Mouse (Mus musculus): ENCODE measurements around the gene Kcna7.
"Not testable (repeated sequence)": the region's sequence is repeated elsewhere in the genome, so short reads cannot be mapped to it uniquely, and the experiment has no call there.

Gene Kcna7

DNA sequence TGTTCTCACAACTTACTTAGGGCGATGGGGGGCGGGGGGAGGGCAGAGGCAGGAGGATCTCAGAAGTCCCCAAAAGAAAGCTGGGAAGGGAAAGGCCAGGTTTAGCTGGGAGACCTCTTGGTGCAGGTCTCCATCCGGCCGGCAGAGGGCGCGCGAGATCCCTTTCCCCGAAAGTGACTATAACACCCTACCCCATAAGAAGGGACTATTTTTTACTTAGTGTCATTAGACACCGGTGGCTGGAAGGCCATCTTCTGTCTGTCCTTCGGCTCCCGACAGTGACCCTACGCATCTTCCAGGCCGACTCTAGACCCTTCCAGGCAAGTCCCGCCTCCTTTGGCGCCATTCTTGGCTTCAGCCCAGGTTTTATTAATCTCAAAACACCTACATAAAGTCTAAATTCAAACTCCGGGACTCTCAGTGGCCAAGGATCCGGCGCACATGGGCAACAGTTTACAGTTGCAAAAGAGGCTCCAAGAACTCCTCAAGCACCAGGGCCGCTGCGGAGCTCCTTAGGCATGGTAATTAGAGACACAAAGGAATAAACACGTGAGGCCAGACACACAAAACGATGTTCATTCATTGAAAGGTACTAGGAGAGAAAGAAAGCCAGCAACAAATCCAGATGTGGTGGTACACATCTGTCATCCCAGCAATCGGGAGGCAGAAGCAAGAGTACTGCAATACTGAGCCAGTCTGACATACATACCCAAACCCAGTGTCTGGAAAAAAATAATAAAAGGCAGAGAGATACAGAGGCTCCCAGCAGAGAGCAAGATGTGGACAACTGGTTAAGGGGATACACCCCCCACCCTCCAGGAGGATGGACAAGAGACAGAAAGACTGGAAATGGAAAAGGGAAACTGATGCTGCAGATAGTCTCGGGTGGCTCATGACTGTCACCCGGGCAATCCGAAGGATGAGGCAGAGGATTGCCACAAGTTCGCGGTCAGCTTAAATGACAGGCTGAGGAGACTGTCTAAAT, at the start of gene Kcna7:
TSS of gene Kcna7 (plus strand) at position 563 of the 985 bp plus-strand sequence.
- in situ Hi-C loops (cut with MboI; ENCODE audit: low sequenced_read_pairs), result no loop called here

DNA sequence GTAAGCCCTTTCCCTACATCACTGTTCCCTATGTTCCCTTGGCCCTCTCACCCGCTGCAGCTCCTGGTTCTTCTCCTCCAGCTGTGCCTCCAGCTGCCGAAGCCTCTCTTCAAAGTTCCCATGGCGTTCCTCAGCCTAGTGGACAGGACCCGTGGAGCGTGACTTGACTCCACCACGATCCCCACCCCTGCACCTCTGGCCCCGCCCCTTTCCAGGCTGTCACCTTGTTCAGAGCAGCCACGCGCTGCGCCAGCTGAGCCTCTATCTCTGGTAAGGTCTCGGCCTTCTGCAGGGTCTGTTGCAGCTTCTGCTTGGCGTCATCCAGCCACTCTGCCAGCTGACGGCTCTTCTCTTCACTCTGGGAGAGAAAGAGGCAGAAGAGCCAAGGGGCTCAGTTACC, 49.4 kb upstream of the Kcna7 start:
- in situ Hi-C loops (cut with MboI; ENCODE audit: low sequenced_read_pairs), result no loop called here

DNA sequence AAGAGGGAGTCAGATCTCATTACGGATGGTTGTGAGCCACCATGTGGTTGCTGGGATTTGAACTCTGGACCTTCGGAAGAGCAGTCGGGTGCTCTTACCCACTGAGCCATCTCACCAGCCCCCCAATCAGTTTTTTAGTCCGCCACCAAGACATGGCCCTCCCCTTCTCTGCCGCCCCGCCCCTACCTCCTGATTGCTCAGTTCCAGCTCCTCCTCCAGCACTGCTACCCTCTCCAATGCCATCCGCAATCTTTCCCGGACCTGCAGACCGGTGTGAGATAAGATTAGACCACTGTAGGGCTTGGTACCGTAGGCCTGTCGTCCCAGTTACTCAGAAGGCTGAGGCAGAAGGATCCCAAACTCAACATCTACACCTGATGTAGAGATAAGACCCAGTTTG, 46.4 kb upstream of the Kcna7 start:
- in situ Hi-C loops (cut with MboI; ENCODE audit: low sequenced_read_pairs), result not testable (repeated sequence)

DNA sequence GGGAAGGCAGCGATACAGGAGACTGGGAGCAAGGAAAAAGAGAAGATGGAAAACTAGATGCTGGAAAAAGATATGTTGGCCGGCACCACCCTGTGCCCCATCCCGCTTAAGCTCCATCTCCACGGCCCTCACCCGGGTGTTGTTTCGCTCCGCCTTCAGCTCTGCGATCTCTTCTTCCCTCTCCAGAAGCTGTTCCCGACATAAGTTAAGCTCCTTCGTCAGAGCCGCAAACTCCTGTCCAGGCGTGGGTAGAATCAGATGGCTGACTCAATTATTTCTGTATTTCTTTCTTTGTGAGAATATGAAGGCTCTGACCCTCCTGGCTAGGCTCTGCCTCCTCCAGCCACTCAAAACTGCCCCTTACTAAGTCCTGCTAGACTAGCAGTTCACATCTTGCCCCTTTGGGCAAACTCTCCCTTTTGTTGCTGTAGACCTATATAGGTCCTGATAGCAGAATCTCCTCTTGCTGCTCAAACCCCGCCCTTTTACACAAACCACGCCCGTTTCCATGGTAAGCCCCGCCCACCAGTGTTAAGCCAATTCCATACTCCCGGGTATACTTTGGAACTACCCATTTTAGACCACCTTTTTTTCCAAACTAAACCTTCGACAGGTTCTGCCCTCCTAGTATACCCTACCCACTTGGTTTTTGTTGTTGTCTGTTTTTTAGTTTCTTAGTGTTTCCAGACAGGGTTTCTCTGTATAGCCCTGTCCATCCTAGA, 44.9 kb upstream of the Kcna7 start:
- in situ Hi-C loops (cut with MboI; ENCODE audit: low sequenced_read_pairs), result no loop called here

DNA sequence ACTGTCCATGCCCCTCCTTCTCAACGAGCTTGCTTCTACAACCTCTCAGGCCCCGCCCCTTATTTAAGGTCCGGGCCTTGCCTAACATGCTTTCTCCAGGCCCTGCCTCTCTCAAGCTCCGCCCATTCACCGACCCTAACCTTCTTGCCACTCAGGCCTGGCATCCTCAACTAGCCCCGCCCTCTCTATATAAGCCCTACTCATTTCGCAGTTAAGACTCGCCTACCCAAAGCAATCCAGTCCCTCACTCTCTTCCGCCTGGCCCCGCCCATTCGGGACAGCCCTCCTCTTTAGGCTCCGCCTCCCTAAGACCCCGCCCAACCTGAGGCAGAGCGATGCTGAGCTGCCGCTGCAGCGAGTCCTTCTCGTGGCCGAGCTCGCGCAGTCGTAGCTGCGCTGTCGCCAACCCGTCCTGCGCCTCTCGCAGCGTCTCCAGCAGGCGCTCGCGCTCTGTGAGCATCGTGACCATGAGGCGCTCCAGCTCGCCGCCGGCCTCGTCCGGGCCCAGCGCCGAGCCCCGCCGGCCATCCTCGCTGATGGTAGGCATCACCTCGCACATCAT, 44.1 kb upstream of the Kcna7 start:
- in situ Hi-C loops (cut with MboI; ENCODE audit: low sequenced_read_pairs), result no loop called here

DNA sequence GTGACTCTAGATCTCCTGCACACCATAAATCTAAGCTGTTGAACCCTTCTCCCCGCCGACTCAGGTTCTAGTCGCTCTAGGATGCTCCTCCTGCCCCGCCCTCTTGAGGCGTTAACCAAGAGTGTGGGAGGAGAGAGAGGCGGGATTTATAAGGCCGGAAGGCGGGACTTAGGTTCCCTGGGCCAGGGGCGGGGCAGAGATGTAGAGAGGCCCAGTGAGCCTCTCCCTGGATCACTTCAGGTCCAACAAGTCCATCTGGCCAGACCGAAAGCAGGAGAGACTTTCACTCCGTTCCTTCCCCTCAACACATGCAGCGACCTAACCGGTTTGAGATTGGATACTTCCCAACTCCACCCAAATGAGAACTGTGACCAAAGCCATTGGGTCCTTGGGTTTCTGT, 42.7 kb upstream of the Kcna7 start:
- in situ Hi-C loops (cut with MboI; ENCODE audit: low sequenced_read_pairs), result no loop called here

DNA sequence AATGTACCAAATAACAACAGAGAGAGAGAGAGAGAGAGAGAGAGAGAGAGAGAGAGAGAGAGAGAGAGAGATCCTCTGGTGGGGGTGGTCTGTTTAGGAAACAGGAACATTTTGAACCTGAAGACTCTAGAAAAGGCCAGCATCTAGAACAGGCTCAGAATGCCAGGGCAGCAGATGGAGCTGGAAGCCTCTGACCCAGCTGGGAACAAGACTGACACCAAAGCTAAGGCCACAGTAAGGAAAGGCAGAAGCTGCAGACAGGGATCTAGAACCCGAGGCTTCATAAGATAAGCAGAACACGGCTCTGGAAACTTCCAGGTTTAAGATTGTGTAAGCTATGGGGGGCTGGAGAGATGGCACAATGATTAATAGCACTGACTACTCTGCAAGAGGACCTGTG, 41.5 kb upstream of the Kcna7 start:
- in situ Hi-C loops (cut with MboI; ENCODE audit: low sequenced_read_pairs), result no loop called here

DNA sequence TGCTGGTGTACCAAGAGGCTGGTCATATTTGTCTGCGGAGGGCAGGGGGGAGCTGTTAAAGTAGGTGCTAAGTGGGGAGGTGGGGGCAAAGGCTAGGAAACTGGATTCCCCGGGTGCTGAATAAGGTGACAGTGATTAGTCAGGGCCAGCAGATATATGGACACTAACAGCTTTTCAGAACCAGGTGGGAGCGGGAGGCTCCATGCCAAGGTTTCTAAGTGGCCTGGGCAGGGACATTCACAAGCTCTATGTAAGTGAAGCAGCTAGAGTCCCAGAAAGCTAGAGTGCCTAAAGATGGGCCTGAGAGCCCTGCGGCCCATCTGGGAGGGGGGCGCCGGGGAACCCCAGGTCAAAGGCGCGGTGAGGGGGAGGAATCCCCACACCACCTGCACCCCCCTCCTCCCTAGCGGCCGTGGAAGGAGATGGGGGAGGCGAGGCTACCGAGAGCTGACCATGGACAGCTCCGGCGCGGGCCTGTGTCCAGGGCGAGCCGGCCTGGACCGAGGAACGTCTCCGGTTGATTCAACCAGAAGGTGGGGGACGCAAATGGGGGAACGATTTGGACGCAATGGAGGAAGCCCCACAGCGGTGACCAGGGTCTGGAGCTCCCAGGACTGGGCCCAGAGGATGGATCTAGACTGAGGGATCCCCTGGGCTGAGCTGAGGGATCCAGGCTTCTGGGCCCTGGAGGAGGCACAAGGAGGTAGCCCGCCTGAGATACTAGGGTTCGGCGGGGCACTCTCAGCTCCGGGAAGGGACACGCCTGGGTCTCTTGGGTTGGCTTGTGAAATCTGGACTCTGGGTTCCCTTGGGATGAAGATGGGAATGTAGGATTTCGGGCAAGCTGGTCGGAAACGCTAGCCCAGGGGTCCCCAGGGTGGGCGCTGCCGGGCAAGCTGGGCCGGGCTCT, 39.5 kb upstream of the Kcna7 start:
- in situ Hi-C loops (cut with MboI; ENCODE audit: low sequenced_read_pairs), result no loop called here

DNA sequence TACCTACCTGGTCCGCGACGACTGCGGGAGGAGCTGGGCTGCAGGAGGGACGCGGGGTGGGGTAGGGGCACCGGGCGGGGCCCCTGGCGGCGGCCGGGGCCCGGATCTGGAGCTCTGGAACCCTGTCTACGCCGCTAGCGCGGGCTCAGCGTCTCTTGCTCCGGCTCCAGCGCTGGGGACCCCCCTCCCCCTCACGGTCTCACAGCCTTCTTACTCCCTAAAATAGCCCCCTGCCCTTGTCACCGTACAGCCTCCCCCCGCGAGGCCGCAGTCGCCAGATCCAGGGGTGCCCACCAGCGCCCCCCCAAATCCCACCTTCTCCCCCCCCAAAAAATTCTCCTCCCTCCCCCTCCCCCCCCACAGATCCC, 38.8 kb upstream of the Kcna7 start, which contains the start of gene Ppfia3:
TSS of gene Ppfia3 (minus strand) at position 368 of the 368 bp plus-strand sequence.
- in situ Hi-C loops (cut with MboI; ENCODE audit: low sequenced_read_pairs), result no loop called here

DNA sequence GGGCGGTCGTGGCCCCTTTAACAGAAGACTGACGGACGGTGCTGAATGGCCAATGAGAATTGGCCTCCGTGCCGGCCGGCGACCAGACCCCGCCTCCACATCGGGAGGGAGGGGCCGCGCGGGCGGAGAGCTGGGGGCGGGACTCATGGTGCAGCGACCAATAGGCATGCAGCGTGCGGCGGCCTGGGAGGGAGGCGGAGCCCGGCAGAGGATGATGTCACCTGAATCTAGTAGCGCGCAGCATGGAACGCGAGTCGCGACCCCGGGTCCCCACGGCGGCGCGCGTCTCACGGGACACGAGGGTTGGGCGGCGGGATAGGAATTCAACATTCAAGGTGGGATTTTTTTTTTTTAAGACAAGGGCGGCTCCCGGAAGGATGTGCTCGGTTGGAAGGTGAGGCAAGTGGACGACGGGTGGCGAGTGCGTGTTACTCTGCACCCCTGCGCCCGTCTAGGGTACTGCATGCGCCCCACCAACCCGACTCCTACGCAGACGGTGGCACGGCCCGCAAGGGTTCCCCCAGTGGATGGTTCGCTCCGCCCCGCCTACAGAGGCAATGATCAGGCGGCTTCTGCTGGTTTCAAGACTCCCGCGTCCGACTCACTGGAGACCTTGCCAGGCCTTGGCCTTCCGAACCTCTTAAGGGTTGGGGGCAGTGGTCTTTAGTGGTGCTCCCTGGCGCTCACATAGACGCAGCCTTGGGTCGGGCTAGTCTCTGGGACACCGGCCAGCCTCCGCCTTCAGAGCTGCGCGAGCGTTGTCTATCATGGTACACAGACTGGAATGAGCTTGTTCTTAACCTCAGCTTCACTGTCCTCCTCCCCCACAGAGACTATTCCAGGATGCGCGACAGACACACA, 38.2 kb upstream of the Kcna7 start:
- in situ Hi-C loops (cut with MboI; ENCODE audit: low sequenced_read_pairs), result no loop called here

DNA sequence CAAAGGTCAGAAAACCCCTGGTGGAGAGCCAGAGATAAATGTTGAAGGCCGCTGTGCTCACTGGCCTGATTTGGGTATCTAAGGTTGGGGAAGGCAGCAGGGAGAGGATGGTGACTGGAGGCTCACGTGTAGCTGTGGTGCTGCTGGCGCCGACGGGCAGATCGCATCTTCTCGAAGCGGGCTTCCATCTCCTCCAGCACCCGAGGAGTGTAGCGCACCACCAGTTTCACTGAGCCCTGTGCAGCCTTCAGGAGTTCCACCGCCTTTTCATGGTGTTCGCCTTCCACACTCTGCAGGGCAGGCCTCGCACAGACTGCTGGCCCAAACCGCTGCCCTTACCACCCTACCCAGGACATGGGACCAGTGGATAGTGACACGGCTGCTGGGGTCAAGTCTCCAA, 37.3 kb upstream of the Kcna7 start:
- in situ Hi-C loops (cut with MboI; ENCODE audit: low sequenced_read_pairs), result no loop called here

DNA sequence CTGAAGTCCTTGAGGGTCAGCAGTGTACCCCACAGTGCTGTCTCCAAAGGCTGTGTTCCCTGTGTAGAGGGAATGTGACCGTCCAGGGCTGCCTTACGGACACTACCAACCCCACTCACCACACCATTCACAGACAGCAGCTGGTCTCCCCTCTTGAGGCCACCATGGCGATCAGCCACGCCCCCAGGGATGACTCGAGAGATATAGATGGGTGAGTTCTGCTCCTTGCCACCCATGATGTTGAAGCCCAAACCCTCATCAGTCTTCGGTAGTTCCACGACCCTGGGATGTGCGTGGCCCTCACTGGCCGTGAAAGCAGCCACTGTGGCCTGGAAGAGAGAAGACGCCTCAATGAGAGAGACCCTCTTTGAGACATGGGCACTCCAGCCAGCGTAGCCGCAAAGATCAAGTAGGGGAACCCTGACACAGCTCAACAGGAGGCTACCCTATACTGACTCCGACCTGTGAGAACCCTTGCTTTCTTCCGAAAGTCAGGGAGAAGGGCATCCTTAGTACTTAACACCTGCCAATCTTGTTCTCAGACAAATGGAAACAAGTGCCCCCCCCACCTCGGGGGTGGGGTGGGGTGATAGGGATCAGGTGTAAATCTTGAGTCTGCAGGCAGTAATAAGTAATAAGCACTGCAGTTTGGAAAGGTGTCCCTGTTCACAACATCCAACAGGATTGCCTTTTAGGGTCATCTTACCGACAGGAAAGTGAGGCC, 36.3 kb upstream of the Kcna7 start:
- in situ Hi-C loops (cut with MboI; ENCODE audit: low sequenced_read_pairs), result no loop called here

DNA sequence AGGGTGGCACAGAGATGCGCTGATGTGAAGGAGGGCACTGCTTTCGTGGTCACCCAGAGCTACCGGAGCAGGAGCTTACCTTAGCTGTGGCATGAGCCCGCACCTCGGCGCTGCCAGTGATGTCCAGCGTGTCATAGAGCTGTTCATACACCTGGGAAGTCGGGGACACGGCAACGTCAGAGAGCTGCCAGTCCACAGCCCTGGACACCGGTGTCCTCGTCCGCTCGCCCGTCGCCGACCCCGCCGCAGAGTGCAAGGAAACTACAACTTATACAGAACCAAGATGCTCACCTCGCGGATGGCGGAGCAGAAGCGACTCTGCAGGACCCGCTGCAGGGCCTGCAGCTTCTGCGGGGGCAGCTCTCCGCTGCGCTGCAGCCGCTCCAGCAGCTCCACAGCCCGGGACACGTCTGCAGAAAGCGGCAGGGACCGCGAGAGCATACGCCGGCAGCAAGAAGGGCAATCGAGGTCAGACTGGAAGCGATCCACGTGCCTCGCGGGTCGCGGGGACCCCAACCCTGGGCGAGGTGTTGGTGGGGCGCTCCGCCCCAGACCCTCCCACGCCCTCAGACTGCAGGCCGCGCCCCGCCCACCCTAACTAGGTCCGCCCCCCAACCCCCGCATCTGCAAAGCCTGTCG, 35.5 kb upstream of the Kcna7 start:
- in situ Hi-C loops (cut with MboI; ENCODE audit: low sequenced_read_pairs), result no loop called here

DNA sequence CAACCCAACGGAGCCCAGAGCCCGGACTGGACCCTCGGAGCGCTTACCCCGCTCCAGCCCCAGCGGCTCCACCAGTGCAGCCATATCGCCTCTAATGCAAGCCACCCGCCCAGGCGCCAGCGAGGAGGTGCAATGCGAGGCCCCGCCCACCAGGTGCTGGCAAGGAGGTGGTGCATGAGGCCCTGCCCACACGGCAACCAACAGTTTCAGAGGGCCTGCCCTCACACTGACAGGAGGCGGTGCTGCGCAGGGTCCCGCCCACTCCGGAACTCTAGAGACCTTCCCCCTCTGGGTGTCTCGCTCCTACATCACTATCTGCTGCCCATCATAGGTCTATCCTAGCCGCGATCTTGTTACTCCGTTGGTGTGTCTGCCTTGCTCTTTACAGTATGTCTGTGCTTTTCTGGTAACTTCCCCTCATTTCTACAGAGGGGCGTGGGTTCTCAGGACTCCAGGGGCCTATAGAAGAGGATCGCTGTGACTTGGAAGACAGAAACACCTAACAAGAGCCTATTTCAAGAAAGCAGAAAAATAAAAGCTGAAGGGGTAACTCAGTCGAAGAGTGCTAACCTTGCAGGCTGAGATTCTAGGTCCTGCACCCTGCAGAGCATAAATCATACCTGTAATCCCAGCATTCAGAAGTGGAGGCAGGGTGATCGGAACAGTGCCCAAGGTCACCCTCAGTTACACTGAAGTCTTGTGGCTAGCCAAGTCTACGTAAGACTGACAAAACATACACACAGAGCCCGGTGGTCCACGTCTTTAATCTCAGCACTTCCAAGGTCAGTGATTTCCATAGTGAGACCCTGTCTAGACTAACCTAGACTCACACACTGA, 34.8 kb upstream of the Kcna7 start, which contains the start of gene Lin7b:
TSS of gene Lin7b (minus strand) at position 109 of the 837 bp plus-strand sequence.
- in situ Hi-C loops (cut with MboI; ENCODE audit: low sequenced_read_pairs), result no loop called here

DNA sequence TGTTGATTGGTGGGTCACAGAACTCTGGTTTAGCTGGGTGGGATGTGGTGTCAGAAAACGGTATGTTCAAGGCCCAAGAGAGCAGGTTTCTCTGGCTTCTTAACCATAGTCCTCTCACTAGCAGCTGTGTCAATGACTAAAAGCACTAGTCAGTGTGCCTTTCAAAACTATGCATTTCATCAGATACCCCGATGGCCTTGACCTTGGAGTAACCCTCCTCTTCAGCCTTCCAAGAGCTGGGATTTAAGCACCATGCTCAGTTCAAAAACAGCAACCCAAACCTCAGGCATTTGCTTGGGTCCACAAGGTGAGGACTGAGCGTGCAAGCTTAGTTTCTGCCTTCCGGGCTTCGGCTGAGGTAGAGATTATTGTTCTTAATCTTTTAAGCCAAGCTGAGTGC, 33.1 kb upstream of the Kcna7 start:
- in situ Hi-C loops (cut with MboI; ENCODE audit: low sequenced_read_pairs), result no loop called here

DNA sequence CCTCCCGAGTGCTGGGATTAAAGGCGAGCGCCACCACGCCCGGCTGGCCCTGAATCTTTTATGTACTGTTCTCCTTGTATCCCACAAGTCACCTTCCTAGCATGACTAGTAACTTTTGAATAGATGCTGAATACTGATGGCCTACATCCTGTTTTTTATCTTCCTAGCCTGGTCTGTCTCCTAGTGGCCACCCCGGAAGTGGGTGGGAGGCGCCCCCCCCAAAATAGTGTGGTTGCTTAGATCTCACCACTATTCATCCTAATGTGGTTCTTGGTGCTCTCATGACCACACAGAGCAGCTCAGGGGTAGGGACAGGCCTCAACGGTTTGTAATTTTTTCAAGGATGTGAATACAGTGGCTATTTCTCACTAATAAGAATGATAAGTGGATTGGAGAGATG, 30.8 kb upstream of the Kcna7 start:
- in situ Hi-C loops (cut with MboI; ENCODE audit: low sequenced_read_pairs), result no loop called here

DNA sequence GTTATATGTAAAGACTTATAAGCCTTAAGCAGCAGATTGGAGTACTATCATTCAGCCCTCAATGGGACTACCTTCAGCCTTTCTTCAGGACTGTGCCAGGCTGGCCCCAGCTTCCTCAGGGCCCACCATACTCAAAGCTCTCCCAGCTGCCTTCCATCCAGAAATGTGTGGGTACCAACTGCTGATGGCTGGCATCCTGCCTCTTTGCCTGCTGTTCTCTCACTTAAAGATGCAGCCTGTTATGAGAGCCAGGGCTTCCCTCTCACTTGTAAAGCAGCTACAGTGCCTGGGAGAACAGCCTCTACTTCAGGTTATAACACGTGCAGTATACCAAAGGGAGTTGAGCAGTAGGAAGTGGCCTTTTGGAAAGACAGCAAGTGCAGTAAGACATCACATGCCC, 29.4 kb upstream of the Kcna7 start:
- in situ Hi-C loops (cut with MboI; ENCODE audit: low sequenced_read_pairs), result no loop called here

DNA sequence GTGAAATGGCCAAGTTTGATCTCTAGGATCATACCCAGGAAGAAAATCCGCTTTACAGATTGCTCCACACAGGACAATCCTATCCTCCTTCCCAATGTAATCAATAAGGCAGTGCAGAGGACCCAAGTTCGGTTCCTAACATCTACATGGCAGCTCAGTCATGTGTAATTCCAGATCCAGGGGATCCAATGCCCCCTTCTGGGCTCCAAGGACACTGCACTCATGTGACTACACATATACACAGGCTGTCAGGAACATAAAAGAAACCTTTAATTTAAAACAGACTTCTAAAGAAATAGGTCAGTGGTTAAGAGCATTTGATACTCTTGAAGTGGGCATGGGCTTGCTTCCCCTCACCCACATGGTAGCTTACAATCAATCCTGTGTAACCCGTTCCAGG, 19.4 kb upstream of the Kcna7 start:
- in situ Hi-C loops (cut with MboI; ENCODE audit: low sequenced_read_pairs), result no loop called here
